Mouse (Mus musculus): ENCODE results near the gene Tenm3. TPM values are rescaled to one million over a fixed set of nuclear protein-coding genes. Genes with fewer than 3 reads are reported as not detected.

Tenm3 gene
- polyA plus RNA-seq, 1 experiment from 2014 or later, result 7.0 TPM

DNA sequence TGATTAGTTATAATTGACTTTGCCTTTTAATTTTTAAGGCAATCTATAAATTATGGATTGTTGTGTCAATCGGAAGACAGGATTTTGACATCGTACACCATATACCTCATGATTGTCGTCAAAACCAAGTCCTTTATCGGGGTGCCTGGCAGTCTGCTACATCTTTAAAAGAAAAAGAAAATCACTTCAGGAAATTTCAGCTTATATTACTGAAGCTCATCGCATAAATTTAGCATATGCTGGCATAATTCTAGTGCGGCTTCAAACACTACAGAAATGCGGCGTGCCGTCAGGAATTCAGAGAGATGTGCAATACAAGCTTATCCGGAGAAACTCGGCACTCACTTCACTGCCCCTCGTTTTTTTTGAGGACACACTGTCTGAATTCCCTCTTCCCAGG lies 332.2 kb downstream of the Tenm3 start:
- H3K36me3 ChIP-seq, result no peaks in the 10 kb centered on the region
- peak overlapping the region; percentile 48 for H3K4me3 ChIP-seq
- peak overlapping the region; percentile 17 for H3K9ac ChIP-seq
- ATAC-seq (ENCODE audit: extremely low read depth, insufficient number of reproducible peaks, low FRiP score, low TSS enrichment), result no peak
- H3K4me2 ChIP-seq, result peak overlapping the region; percentile 65
- no peaks in the 10 kb centered on the region for H3K27me3 ChIP-seq (replicated peaks)
- no peaks in the 10 kb centered on the region for H3K9me3 ChIP-seq
- H3K27ac ChIP-seq (replicated peaks), result no peak overlapping the region
- WGBS, result 58% methylated on average over 12 of the region's 12 CpGs
- 0 out of 2 replicates have a peak, but pooled peaks cover 5% of the 10 kb centered on the region for H3K4me1 ChIP-seq

DNA sequence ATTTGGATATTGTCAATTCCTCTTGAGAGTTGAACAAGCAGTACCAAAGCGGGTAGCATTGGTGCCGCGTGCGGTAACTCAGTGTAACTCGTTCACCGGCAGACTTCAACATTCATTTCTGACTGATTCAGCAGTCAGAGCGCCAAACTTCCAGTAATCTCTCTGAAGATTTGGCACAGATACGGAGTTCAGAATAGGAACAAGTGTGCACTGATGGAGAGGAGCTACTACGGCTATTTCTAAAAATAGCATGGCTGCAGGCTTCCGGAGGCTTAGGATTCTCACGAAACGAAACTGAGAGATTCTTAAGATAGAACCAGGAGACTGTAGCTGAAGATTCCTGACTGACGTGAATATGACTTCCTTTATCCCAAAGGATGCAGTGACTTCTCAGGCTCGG lies 332.6 kb downstream of the Tenm3 start:
- H3K27ac ChIP-seq (replicated peaks), result no peak overlapping the region
- no peaks in the 10 kb centered on the region for H3K27me3 ChIP-seq (replicated peaks)
- no peak for ATAC-seq (ENCODE audit: extremely low read depth, insufficient number of reproducible peaks, low FRiP score, low TSS enrichment)
- peak overlapping the region; percentile 48 for H3K4me3 ChIP-seq
- H3K4me1 ChIP-seq, result 0 out of 2 replicates have a peak, but pooled peaks cover 5% of the 10 kb centered on the region
- no peaks in the 10 kb centered on the region for H3K9me3 ChIP-seq
- no peaks in the 10 kb centered on the region for H3K36me3 ChIP-seq
- 35% methylated on average over 14 of the region's 14 CpGs for whole genome bisulfite sequencing
- peak overlapping the region; percentile 17 for H3K9ac ChIP-seq
- H3K4me2 ChIP-seq, result peak overlapping the region; percentile 65

DNA sequence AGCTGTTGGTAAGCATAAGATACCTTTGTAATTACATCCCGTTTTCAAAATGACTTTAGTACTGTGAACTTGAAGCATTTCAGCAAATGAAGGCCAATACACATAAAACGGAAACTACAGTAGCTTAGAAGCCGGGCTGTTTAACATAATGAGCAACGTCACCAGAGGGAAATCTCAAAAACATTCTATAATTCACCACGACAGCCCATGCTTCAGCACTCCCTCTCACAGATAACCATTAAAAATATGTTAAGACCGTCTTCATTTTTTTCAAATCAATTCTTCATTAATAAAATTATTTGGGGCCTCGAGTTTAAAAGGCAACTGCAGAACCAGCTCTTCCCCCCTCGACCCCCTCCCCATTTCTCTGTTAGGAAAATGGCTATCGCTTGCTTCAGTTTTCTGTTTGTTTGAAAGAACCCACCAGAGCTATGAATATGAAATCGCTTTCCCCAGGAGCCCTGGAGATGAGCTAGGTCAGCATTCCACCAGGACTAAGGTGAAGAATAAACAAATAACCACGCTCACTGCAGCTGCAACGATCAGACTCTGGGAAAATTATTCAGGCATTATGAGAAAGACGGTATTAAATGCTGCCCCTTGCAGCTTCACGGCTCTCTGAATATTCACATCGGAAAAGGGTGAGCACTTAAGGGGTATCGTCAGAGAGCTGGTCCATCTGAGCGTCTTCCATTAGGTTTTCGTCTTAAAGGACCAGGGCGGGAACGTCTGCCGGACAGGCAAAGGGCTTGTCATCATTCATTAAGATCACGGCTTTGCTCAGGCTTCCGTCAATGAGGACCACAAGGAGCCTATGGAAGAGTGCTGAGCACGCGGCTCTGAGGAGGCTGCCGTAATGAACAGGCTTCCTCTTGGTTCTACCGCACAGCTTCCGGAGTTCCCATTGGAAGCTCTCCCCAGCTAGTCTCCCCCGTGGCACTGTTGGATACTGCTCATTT lies 334.8 kb downstream of the Tenm3 start:
- H3K9ac ChIP-seq, result no peak overlapping the region
- ATAC-seq (ENCODE audit: extremely low read depth, insufficient number of reproducible peaks, low FRiP score, low TSS enrichment), result no peak
- H3K4me1 ChIP-seq, result 0 out of 2 replicates have a peak, but pooled peaks cover 3% of the 10 kb centered on the region
- no peaks in the 10 kb centered on the region for H3K27me3 ChIP-seq (replicated peaks)
- H3K4me2 ChIP-seq, result peak overlapping the region; percentile 40
- H3K36me3 ChIP-seq, result no peaks in the 10 kb centered on the region
- 69% methylated on average over 29 of the region's 29 CpGs for WGBS
- no peak overlapping the region for H3K4me3 ChIP-seq
- no peaks in the 10 kb centered on the region for H3K9me3 ChIP-seq
- no peak overlapping the region for H3K27ac ChIP-seq (replicated peaks)

DNA sequence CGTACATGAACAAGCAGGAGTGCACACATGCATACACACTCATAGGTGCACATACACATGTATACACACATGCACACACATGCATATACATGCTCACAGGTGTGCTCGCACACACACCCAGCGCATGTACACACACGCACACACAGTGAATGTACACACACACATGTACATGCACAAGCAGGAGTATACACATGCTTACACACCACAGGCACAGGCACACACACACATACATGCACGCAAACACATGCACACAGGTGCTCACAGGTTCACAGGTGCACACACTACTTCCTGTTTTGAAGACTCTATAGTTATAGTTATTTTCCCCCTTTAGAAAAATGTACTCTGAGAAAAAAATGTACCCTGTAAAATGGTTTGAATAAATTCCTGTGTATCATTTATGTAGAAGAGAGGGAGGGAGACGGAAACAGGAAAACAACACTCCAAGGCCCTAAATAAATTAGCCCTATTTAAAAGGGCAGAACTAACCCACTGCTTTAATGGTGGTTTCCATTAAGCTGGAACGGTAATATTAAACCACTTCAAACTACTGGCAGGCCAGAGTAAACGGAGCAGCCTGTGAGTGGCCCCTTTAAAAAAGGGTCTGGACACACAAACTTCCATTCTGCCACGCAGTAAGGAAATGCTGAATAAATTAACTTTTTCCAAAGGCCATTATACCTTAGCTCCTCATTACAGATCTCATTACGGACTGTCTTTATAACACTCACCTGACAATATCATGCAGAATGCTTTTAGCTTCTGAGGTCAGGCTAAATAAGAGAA lies 335.8 kb downstream of the Tenm3 start:
- Histone ChIP-seq H3K4me1 (0 out of 2 replicates have a peak, but pooled peaks cover 3% of the 10 kb centered on the region), H3K27ac (replicated peaks) (no peak overlapping the region), H3K36me3 (no peaks in the 10 kb centered on the region), H3K27me3 (replicated peaks) (no peaks in the 10 kb centered on the region), H3K4me2 (no peak overlapping the region), H3K9me3 (no peaks in the 10 kb centered on the region), H3K9ac (no peak overlapping the region), H3K4me3 (no peak overlapping the region)
- no peak for ATAC-seq (ENCODE audit: extremely low read depth, insufficient number of reproducible peaks, low FRiP score, low TSS enrichment)
- 83% methylated on average over 10 of the region's 10 CpGs for WGBS

DNA sequence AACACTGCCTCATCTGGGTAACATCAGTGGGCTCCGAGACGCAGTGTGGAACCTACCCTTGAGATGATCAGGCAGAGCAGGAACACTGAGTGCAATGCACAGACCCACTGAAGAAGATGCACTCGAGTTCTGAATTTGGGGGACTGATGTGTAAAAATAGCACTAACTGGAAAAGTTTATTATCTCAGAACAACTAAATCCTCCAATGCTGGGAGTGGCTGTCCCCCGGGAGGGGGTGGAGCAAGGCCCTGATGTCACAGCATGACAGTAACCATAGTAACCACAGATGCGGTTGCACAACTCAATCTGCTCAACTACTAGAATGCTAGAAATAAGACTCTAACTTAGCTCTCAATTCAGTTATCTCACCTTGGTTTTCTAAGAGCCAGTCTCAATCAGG lies 351.3 kb downstream of the Tenm3 start:
- WGBS, result 76% methylated on average over 5 of the region's 5 CpGs
- Histone ChIP-seq H3K27ac (replicated peaks) (no peak overlapping the region), H3K9me3 (no peaks in the 10 kb centered on the region), H3K9ac (no peak overlapping the region), H3K36me3 (no peaks in the 10 kb centered on the region), H3K4me1 (peaks cover 15% of the 10 kb centered on the region), H3K4me3 (no peak overlapping the region), H3K27me3 (replicated peaks) (no peaks in the 10 kb centered on the region), H3K4me2 (no peak overlapping the region)
- no peak for ATAC-seq (ENCODE audit: extremely low read depth, insufficient number of reproducible peaks, low FRiP score, low TSS enrichment)

DNA sequence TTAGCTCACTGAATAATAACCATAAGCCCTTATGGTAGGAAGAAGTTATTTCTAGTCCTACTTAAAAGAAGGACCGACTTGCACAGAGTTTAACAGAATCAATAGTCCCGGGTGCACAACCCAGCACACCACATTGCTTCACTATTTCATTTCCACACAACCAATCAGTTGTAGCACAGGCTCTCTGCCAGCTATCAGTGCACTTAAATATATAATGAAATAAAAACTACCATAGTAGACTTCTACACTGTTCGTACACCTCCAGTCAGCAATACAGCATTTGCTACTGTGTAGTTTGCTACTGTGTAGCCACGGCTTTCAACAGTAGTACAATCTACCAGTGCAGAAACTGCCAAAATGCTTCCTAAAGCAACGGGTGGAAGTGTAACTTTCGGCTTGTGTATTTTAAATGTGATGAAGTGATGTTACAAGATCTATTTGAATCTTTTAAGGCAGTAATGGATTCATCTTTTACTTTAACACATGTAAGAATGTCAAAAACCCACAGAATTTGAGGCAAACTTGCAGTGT lies 353.1 kb downstream of the Tenm3 start:
- Histone ChIP-seq H3K9ac (no peak overlapping the region), H3K27me3 (replicated peaks) (no peaks in the 10 kb centered on the region), H3K36me3 (no peaks in the 10 kb centered on the region), H3K27ac (replicated peaks) (no peak overlapping the region), H3K4me3 (no peak overlapping the region), H3K4me2 (no peak overlapping the region), H3K4me1 (peaks cover 15% of the 10 kb centered on the region), H3K9me3 (no peaks in the 10 kb centered on the region)
- ATAC-seq (ENCODE audit: extremely low read depth, insufficient number of reproducible peaks, low FRiP score, low TSS enrichment), result no peak
- WGBS, result 65% methylated on average over 6 of the region's 6 CpGs

DNA sequence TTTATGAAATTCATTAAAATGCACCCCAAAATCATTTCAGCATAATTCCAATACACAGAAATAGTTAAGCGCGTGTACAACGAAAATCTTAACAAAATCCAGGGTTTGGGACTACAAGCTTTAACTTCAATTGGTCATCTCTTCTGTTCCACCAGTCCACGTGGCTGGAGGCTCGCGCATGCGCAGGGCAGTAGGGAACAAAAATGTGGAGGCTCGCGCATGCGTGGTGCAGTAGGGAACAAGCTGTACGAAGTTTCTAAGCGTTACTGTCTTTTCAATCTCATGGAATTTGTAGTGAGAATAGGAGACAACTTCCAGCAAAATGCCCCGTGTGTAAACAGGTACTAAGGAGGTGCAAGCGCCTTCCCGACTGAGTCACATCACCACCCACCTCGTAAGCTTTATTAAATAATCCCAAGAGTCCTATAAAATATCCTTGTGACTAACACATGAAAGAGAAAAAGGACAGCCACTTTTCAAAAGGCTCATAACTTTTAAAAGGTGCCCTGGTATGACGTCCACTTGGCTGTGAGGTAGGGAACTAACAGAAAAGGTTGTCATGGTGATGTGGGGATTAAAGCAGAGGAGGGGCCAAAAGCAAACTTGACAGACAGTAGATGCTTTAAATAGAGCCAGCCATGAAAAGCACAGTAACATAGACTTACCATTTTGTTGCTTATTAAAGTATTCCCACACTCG lies 353.7 kb downstream of the Tenm3 start:
- no peaks in the 10 kb centered on the region for H3K9me3 ChIP-seq
- ATAC-seq (ENCODE audit: extremely low read depth, insufficient number of reproducible peaks, low FRiP score, low TSS enrichment), result no peak
- peaks cover 15% of the 10 kb centered on the region for H3K4me1 ChIP-seq
- no peak overlapping the region for H3K4me2 ChIP-seq
- H3K4me3 ChIP-seq, result no peak overlapping the region
- no peak overlapping the region for H3K9ac ChIP-seq
- no peaks in the 10 kb centered on the region for H3K27me3 ChIP-seq (replicated peaks)
- 83% methylated on average over 18 of the region's 18 CpGs for WGBS
- no peak overlapping the region for H3K27ac ChIP-seq (replicated peaks)
- H3K36me3 ChIP-seq, result no peaks in the 10 kb centered on the region

DNA sequence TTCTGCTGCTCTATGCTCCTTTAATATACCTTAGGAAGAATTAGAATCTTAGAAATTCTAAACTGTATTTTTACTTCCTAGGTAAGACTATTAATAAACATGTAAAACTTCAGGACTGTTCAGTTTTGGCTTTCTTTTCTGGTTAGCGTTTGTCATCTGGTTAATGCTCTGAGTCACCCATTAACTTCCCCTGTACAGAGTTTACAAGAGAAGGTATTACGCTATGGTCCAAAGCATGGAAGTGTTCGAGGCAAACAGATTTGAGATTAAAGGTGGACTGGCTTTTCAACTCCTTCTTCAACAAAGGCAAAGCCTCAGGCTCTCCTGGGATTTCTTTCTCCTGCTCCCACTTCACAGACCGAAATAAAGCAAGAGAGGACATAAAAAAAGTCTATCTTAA lies 354.3 kb downstream of the Tenm3 start:
- no peak overlapping the region for H3K4me2 ChIP-seq
- H3K4me1 ChIP-seq, result peaks cover 15% of the 10 kb centered on the region
- H3K27ac ChIP-seq (replicated peaks), result no peak overlapping the region
- 68% methylated on average over 4 of the region's 4 CpGs for WGBS
- H3K9ac ChIP-seq, result no peak overlapping the region
- H3K36me3 ChIP-seq, result no peaks in the 10 kb centered on the region
- H3K4me3 ChIP-seq, result no peak overlapping the region
- ATAC-seq (ENCODE audit: extremely low read depth, insufficient number of reproducible peaks, low FRiP score, low TSS enrichment), result no peak
- H3K27me3 ChIP-seq (replicated peaks), result no peaks in the 10 kb centered on the region
- no peaks in the 10 kb centered on the region for H3K9me3 ChIP-seq

DNA sequence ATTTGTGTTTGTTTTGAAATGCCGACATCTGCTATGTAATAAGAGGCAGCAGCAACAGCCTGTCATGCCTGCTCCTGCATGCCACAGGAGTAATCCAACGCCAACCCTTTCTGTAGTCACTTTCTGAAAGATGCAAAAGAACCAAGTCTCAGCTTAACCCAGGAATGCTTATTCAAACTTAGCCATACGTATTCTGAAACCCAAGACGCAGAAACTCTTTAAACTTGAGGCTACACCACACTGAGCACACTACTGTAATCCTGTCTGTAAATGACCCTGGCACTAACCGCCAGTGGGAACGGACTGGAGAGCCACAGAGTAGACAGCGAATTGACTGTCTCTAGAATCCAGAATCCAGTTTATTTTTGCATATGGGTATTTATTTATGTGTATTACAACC lies 354.9 kb downstream of the Tenm3 start:
- no peak overlapping the region for H3K9ac ChIP-seq
- H3K4me1 ChIP-seq, result peaks cover 15% of the 10 kb centered on the region
- ATAC-seq (ENCODE audit: extremely low read depth, insufficient number of reproducible peaks, low FRiP score, low TSS enrichment), result no peak
- H3K36me3 ChIP-seq, result no peaks in the 10 kb centered on the region
- no peaks in the 10 kb centered on the region for H3K9me3 ChIP-seq
- no peak overlapping the region for H3K27ac ChIP-seq (replicated peaks)
- H3K4me2 ChIP-seq, result no peak overlapping the region
- 71% methylated on average over 7 of the region's 7 CpGs for WGBS
- no peak overlapping the region for H3K4me3 ChIP-seq
- no peaks in the 10 kb centered on the region for H3K27me3 ChIP-seq (replicated peaks)

DNA sequence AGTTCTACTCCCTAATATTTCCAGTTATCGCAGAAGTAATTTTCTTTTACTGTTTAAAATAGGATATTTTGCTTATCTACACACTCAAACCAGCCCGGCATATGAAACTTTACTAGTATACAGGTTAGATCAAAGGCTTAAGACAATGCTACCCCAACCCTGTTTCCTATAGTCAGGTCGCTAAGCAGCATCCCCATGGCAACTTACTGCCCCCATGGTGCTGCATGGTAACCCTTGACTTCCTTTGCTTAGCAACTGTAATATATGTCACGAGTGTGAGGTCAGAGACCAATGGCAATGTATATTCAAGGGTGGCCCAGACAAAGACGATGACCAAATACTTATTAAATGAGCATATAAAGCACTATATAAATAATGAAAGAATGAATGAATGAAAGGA lies 359.6 kb downstream of the Tenm3 start:
- no peak overlapping the region for H3K4me2 ChIP-seq
- H3K4me3 ChIP-seq, result no peak overlapping the region
- H3K9me3 ChIP-seq, result no peaks in the 10 kb centered on the region
- no peak overlapping the region for H3K27ac ChIP-seq (replicated peaks)
- no peak overlapping the region for H3K9ac ChIP-seq
- no peaks in the 10 kb centered on the region for H3K36me3 ChIP-seq
- no peaks in the 10 kb centered on the region for H3K27me3 ChIP-seq (replicated peaks)
- no peak for ATAC-seq (ENCODE audit: extremely low read depth, insufficient number of reproducible peaks, low FRiP score, low TSS enrichment)
- peaks cover 5% of the 10 kb centered on the region; the same call in 1 of the 2 replicates for H3K4me1 ChIP-seq
- 76% methylated on average over 5 of the region's 5 CpGs for WGBS
